Mouse (Mus musculus) embryonic facial prominence, embryonic 11.5 days (tissue): ENCODE results near the gene Id1. TPM values are rescaled to one million over a fixed set of nuclear protein-coding genes. Genes with fewer than 3 reads are reported as not detected.

Experiments
- ATAC-seq: fragments of 200-750 bp; cut with Nextera tagmentation; replicated peaks from 2 replicates; pipeline ENCODE4 v1.8.0; 2017; ENCODE audit warnings: low read depth; ENCODE audit not compliant: insufficient number of reproducible peaks, low FRiP score, low TSS enrichment
- DNase-seq: peaks from one replicate; pipeline ENCODE4 v3.0.0-alpha.2; 2015; ENCODE audit warnings: low spot score
- H3K27ac ChIP-seq: fragments of 300-500 bp; sonication (generic); replicated peaks from 2 replicates; pipeline ENCODE4 v1.5.1; 2014; ENCODE audit warnings: mild to moderate bottlenecking, low read depth, low read length, control low read depth
- H3K27me3 ChIP-seq: fragments of 300-500 bp; sonication (generic); 2 replicates; pipeline ENCODE4 v1.6.1; 2014; ENCODE audit warnings: mild to moderate bottlenecking, low read length, moderate library complexity, mixed read lengths; ENCODE audit not compliant: control insufficient read depth, insufficient read depth
- H3K36me3 ChIP-seq: fragments of 300-500 bp; sonication (generic); replicated peaks from 2 replicates; pipeline ENCODE4 v1.6.1; 2014; ENCODE audit warnings: low read depth, mild to moderate bottlenecking, low read length, moderate library complexity, mixed read lengths; ENCODE audit not compliant: control insufficient read depth, insufficient read depth
- H3K4me1 ChIP-seq: fragments of 300-500 bp; sonication (generic); 2 replicates; pipeline ENCODE4 v1.6.1; 2014; ENCODE audit warnings: low read length, mixed read lengths; ENCODE audit not compliant: control insufficient read depth, insufficient read depth
- H3K4me2 ChIP-seq: fragments of 300-500 bp; sonication (generic); 2 replicates; pipeline ENCODE4 v1.6.1; 2014; ENCODE audit warnings: low read depth, mild to moderate bottlenecking, control low read depth, low read length, moderate library complexity
- H3K4me3 ChIP-seq: fragments of 300-500 bp; sonication (generic); 2 replicates; pipeline ENCODE4 v1.5.1; 2014; ENCODE audit warnings: low read depth, low read length, control low read depth
- H3K9ac ChIP-seq: fragments of 300-500 bp; sonication (generic); replicated peaks from 2 replicates; pipeline ENCODE4 v1.6.1; 2014; ENCODE audit warnings: mild to moderate bottlenecking, control low read depth, low read length
- H3K9me3 ChIP-seq: fragments of 300-500 bp; sonication (generic); replicated peaks from 2 replicates; pipeline ENCODE4 v1.6.1; 2016; ENCODE audit warnings: mild to moderate bottlenecking, low read length, inconsistent platforms, mixed read lengths; ENCODE audit not compliant: control insufficient read depth
- WGBS: fragments of 180-500 bp; shearing (Covaris S2); extraction: QIAGEN DNeasy Blood & Tissue Kit; methylation state at CpG from one replicate; pipeline ENCODE4 v1.1.7; 2014; 5-methylcytosine and 5-hydroxymethylcytosine counted together
- polyA plus RNA-seq: library from polyadenylated mRNA; unstranded; fragments of >200 nt; fragmentation: Nextera tagmentation; extraction: Ambion mirVana; gene quantifications from 2 replicates; pipeline ENCODE4 v1.2.1, GENCODE M21; 2014

The Id1 gene
- polyA plus RNA-seq, 1 experiment from 2014 or later, result 179 TPM

GRCm38 (mm10) chr2:152707186-152707585 lies 28.9 kb upstream of the Id1 start:
- ATAC-seq (no peak), DNase-seq (no peak)
- Histone ChIP-seq H3K9ac (peak overlapping the region; percentile 68), H3K27ac (peak overlapping the region; percentile 90), H3K36me3 (peaks cover 9% of the 10 kb centered on the region), H3K4me1 (peaks cover 15% of the 10 kb centered on the region), H3K4me2 (peak overlapping the region; percentile 68), H3K9me3 (no peaks in the 10 kb centered on the region), H3K27me3 (no peaks in the 10 kb centered on the region; the same call in 1 of the 2 replicates), H3K4me3 (peak overlapping the region; percentile 31)
- WGBS, result 14% methylated on average over 7 of the region's 7 CpGs

- Histone ChIP-seq H3K4me3 (peak overlapping the region; percentile 31), H3K9me3 (no peaks in the 10 kb centered on the region), H3K4me2 (peak overlapping the region; percentile 68), H3K4me1 (peaks cover 15% of the 10 kb centered on the region), H3K36me3 (peaks cover 9% of the 10 kb centered on the region), H3K27me3 (no peaks in the 10 kb centered on the region; the same call in 1 of the 2 replicates), H3K27ac (peak overlapping the region; percentile 90), H3K9ac (peak overlapping the region; percentile 68)
- under 1% methylated on average over 30 of the region's 31 CpGs for WGBS
- peak; percentile 95 for DNase-seq
- peak; percentile 86 for ATAC-seq
Observed at GRCm38 (mm10) chr2:152707627-152708026, 28.4 kb upstream of the Id1 start.

GRCm38 (mm10) chr2:152709066-152709465 lies 27.0 kb upstream of the Id1 start:
- Histone ChIP-seq H3K27me3 (no peaks in the 10 kb centered on the region; the same call in 1 of the 2 replicates), H3K9ac (no peak overlapping the region), H3K4me3 (no peak overlapping the region), H3K4me1 (peaks cover 15% of the 10 kb centered on the region), H3K27ac (0 out of 2 replicates have a peak overlapping the region, but pooled peaks have one; percentile 13), H3K36me3 (peaks cover 7% of the 10 kb centered on the region), H3K4me2 (no peak overlapping the region), H3K9me3 (no peaks in the 10 kb centered on the region)
- no peak for DNase-seq
- no peak for ATAC-seq
- 87% methylated on average over 5 of the region's 5 CpGs for WGBS

GRCm38 (mm10) chr2:152716241-152716772 lies 19.7 kb upstream of the Id1 start:
- ATAC-seq, result no peak
- no peak overlapping the region for H3K4me3 ChIP-seq

GRCm38 (mm10) chr2:152717652-152718051 lies 18.4 kb upstream of the Id1 start:
- DNase-seq, result no peak

More at GRCm38 (mm10) chr2:152716241-152716772, 19.7 kb upstream of the Id1 start:
- 76% methylated on average over 6 of the region's 6 CpGs for WGBS
- Histone ChIP-seq H3K9ac (no peak overlapping the region), H3K4me2 (no peak overlapping the region), H3K4me1 (no peaks in the 10 kb centered on the region), H3K27me3 (no peaks in the 10 kb centered on the region), H3K9me3 (no peaks in the 10 kb centered on the region), H3K36me3 (no peaks in the 10 kb centered on the region), H3K27ac (no peak overlapping the region)
- no peak for DNase-seq

GRCm38 (mm10) chr2:152718076-152718475 lies 18.0 kb upstream of the Id1 start:
- DNase-seq, result no peak
- H3K27me3 ChIP-seq, result no peaks in the 10 kb centered on the region

More at GRCm38 (mm10) chr2:152717652-152718051, 18.4 kb upstream of the Id1 start:
- no peaks in the 10 kb centered on the region for H3K36me3 ChIP-seq
- no peak overlapping the region for H3K4me3 ChIP-seq
- H3K9me3 ChIP-seq, result no peaks in the 10 kb centered on the region
- ATAC-seq, result no peak
- H3K9ac ChIP-seq, result no peak overlapping the region
- no peak overlapping the region for H3K4me2 ChIP-seq
- no peaks in the 10 kb centered on the region for H3K4me1 ChIP-seq
- H3K27me3 ChIP-seq, result no peaks in the 10 kb centered on the region
- H3K27ac ChIP-seq, result no peak overlapping the region
- WGBS, result 69% methylated on average over 11 of the region's 11 CpGs

GRCm38 (mm10) chr2:152723651-152724331 lies 12.3 kb upstream of the Id1 start:
- DNase-seq (peak; percentile 56), ATAC-seq (peak; percentile 66)
- Histone ChIP-seq H3K36me3 (no peaks in the 10 kb centered on the region), H3K9me3 (no peaks in the 10 kb centered on the region), H3K4me1 (peaks cover 8% of the 10 kb centered on the region), H3K27ac (no peak overlapping the region; the same call in 1 of the 2 replicates), H3K4me2 (peak overlapping the region; percentile 59), H3K9ac (peak overlapping the region; percentile 70), H3K4me3 (peak overlapping the region; percentile 21), H3K27me3 (no peaks in the 10 kb centered on the region)
- WGBS, result 4% methylated on average over 37 of the region's 37 CpGs

More at GRCm38 (mm10) chr2:152718076-152718475, 18.0 kb upstream of the Id1 start:
- H3K9ac ChIP-seq, result no peak overlapping the region
- H3K4me3 ChIP-seq, result no peak overlapping the region
- H3K4me1 ChIP-seq, result no peaks in the 10 kb centered on the region
- H3K36me3 ChIP-seq, result no peaks in the 10 kb centered on the region
- ATAC-seq, result peak; percentile 74
- 34% methylated on average over 6 of the region's 6 CpGs for WGBS
- no peak overlapping the region for H3K27ac ChIP-seq
- no peaks in the 10 kb centered on the region for H3K9me3 ChIP-seq
- no peak overlapping the region for H3K4me2 ChIP-seq

GRCm38 (mm10) chr2:152724332-152724723 lies 11.7 kb upstream of the Id1 start:
- peak overlapping the region; percentile 59 for H3K4me2 ChIP-seq
- ATAC-seq, result no peak
- H3K9ac ChIP-seq, result peak overlapping the region; percentile 70
- DNase-seq, result no peak
- peak overlapping the region; percentile 21 for H3K4me3 ChIP-seq
- no peaks in the 10 kb centered on the region for H3K27me3 ChIP-seq
- no peak overlapping the region for H3K27ac ChIP-seq
- H3K36me3 ChIP-seq, result no peaks in the 10 kb centered on the region
- peaks cover 13% of the 10 kb centered on the region for H3K4me1 ChIP-seq
- H3K9me3 ChIP-seq, result no peaks in the 10 kb centered on the region
- 67% methylated on average over 3 of the region's 3 CpGs for WGBS
